Mouse (Mus musculus): ENCODE results near the gene Sdha.

Sdha gene

GRCm38 (mm10) chr13:74349566-74350434, at the start of gene Sdha, which contains the start of gene Ccdc127:
Gene Sdha (minus strand): TSS chr13:74350280.
Gene Ccdc127 (plus strand): TSS chr13:74350309.
- DNase-seq (ENCODE audit: low read depth, low spot score) = peak; percentile 100

DNA sequence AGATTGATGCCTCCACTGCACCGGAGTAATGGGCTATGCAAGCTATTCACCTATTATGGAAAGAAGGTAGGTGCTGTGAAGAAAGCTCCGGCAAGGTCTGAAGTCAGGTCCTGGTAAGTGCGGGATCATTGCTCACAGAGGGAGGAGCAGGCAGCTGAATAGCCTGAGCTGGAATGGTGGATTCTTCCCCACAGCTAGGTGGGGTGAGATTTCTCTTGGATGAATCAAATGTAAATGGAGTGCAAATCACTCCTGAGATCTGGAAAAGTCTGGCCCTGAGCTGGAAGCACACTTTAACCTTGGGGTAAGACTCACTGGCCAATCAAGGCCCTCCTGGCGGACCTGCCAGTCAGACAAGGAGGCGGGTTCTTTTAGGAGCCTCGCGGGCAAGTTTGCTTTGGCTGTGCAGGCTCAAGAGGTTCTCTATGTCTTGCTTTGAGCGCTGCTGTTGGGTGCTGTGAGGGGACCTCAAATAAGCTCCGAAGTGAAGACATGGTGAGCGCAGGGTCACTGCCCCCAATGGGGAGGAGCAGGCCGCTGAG, 49.3 kb upstream of the Sdha start, which contains the start of gene Ftl1-ps1:
Gene Ftl1-ps1 (plus strand): TSS at position 397 of the 542 bp plus-strand sequence.
- no peak for DNase-seq (ENCODE audit: low read depth, low spot score)

GRCm38 (mm10) chr13:74391156-74391555, 41.1 kb upstream of the Sdha start:
- no peak for DNase-seq (ENCODE audit: low read depth, low spot score)

DNA sequence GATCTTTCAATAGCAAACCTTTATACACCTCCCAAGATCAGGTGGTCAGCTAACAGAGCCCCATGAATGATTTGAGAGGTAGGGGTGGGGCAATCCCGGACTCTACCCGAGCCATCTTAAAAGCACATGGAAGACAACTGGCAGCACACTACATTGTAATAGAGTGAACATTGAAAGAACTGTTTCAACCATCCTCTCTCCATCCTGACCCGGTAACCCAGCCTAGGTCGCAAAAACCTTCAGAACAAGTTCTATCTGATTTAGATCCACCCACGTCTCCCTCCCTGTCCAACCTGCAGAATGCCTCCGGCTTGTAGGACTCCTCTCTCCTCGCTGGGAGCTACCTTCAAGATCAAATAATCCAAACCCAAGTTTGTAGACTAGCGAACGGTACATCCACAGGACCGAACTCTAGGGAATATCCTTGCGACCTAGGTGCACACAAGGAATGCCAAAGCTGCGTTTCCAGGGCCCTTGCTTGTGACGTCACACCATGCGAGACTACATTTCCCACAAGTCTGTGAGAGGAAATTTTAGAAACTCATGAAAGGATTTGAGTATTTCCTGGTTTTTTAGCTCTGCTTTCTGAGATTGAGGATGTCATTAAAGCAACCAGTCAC, 40.4 kb upstream of the Sdha start, which contains the start of gene Zfp72:
Gene Zfp72 (minus strand): TSS at position 466 of the 620 bp plus-strand sequence.
- peak; percentile 78 for DNase-seq (ENCODE audit: low read depth, low spot score)

DNA sequence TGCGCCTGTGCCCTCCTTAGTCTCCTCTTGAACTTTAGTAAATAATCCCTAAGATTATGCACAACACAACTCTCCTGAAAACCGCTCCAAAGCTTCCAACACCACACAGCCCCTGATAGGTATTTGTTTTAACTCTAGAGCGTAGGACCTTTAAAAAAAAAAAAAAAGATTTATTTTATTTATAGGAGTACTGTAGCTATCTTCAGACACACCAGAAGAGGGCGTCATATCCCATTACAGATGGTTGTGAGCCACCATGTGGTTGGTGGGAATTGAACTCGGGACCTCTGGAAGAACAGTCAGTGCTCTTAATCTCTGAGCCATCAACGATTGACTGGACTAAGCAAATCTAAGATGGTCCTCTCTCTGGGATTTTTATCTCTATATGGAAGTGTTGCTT, 39.6 kb upstream of the Sdha start:
- no peak for DNase-seq (ENCODE audit: low read depth, low spot score)

- DNase-seq (ENCODE audit: low read depth, low spot score) = no peak
Observed at GRCm38 (mm10) chr13:74382289-74382688, 32.2 kb upstream of the Sdha start.

DNA sequence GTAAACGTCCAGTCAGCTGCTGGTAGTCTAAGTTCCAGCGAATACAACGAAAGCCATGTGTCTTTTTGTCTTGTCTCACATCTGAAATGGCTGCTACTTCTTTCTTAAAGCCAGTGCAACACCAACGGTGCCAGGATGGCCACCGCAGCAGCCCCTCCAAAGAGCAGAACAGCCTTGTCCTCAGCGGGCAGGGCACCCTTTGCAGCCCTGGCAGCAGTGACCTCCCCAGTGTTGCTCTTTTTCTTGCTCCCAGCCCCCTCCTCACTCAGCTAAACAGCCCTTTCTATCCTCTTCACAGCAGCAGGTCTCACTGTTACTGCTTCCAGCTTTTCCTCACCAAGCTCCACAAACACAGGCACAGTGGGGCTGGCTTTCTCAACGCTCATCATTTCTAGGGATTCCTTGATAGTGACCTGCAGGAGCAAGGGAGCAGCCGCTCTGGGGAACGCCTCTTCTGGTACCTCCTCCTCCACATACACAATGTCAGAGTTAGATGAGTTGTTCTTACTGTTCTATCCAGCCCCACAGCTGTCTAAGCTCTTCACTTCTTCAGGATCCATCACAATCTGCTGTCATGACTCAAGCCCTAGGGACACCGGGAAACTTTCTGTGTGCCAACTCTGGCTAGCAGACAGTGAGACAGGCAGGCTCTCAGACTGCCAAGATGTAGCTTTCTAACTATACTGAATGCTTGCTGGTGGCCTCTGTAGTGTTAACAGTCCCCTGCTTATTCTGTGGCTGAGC, 31.6 kb upstream of the Sdha start:
- no peak for DNase-seq (ENCODE audit: low read depth, low spot score)

DNA sequence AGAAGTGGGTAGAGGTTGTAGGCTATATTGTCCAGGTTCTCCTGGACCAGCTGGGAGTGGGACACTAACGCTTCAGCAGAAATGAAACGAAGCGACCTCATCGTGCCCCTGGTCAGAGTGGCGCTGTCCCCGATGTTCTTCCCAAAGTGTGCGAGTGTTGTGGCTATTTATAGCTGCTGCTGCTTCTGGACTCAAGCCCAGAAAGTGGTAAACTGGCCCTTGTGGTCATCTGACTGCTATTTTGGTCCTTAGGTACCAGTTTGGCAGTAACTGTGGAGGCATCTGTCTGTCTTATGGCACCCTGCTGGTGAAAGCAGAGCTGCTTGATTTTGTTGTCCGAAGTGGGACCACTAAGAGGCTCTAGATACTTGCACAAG, 13.8 kb upstream of the Sdha start, which contains the start of gene Lrrc14b:
Gene Lrrc14b (minus strand): TSS at position 147 of the 377 bp plus-strand sequence.
- DNase-seq (ENCODE audit: low read depth, low spot score) = no peak

- DNase-seq (ENCODE audit: low read depth, low spot score) = no peak
Observed at GRCm38 (mm10) chr13:74363176-74363858, 13.2 kb upstream of the Sdha start.

DNA sequence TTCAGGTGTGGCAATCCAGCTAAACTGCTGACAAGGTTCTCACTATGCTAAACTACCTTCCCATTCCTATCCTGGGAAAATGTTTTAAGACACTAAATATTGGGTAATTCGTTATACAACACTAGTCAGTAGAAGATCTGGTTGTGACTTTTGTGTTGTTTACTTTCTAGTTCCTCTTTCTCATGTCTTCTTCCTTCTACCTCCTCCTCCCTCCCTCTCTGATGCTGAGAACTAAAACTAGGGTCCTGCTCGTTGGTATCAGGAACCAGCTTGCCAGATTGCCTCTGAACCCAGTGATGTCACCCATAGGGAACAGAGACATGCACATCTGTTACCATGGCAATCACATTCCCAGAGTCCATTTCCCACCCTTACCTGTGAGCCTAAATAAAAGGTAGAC, 12.1 kb upstream of the Sdha start:
- DNase-seq (ENCODE audit: low read depth, low spot score) = no peak

DNA sequence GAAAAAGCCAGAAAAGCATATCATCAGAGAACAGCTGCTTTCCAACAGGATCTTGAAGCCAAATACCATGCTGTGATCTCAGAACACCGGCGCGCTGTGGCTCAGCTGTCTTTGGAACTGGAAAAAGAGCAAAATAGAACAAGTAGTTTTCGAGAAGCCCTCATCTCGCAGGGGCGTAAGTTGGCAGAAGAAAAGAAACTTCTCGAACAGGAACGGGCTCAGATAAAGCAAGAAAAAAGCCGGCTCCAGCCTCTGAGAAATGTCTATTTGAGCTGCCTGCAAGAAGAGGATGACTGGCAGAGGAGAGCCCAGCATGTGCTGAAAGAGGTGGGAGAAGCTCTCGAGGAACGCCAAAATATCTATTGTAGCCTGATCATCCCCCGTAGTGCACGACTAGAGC, 6.4 kb upstream of the Sdha start:
- DNase-seq (ENCODE audit: low read depth, low spot score) = no peak

GRCm38 (mm10) chr13:74350435-74350906, 391 bp upstream of the Sdha start:
- DNase-seq (ENCODE audit: low read depth, low spot score) = no peak

DNA sequence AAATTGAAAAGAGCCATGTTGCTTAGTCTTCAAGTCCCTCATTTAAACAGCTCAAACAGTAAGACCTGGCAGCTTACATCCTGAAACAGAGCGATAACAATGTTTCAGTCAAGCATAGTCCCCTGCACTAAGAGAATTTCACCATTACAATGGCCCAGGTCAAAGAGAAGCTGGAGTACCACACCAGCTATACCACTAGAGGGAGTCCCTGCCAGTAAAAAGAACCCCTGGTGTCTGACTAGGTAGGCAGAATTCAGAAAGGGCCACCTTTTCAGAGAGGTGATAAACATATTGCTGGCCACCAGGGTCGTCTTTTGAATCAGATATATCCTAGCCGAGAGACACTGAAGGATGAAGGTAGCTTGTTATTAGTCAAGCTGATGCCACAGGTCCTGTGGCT, 9.0 kb downstream of the Sdha start:
- peak; percentile 80 for DNase-seq (ENCODE audit: low read depth, low spot score)

GRCm38 (mm10) chr13:74329321-74329720, 20.8 kb downstream of the Sdha start:
- DNase-seq (ENCODE audit: low read depth, low spot score) = no peak

GRCm38 (mm10) chr13:74317170-74317849, 32.8 kb downstream of the Sdha start, which contains the start of gene Pdcd6:
Gene Pdcd6 (minus strand): TSS chr13:74317580.
- peak; percentile 95 for DNase-seq (ENCODE audit: low read depth, low spot score)

- no peak for DNase-seq (ENCODE audit: low read depth, low spot score)
Observed at GRCm38 (mm10) chr13:74316789-74317169, 33.3 kb downstream of the Sdha start.

- DNase-seq (ENCODE audit: low read depth, low spot score) = peak; percentile 3
Observed at GRCm38 (mm10) chr13:74316386-74316785, 33.7 kb downstream of the Sdha start.

GRCm38 (mm10) chr13:74314616-74315015, 35.5 kb downstream of the Sdha start:
- DNase-seq (ENCODE audit: low read depth, low spot score) = no peak

GRCm38 (mm10) chr13:74305780-74306179, 44.3 kb downstream of the Sdha start:
- DNase-seq (ENCODE audit: low read depth, low spot score) = no peak

- no peak for DNase-seq (ENCODE audit: low read depth, low spot score)
Observed at GRCm38 (mm10) chr13:74305380-74305779, 44.7 kb downstream of the Sdha start.
